Mouse (Mus musculus) liver, adult 2 months (tissue): Measurements from ENCODE around the gene Arid3b. TPM values are rescaled to one million over a fixed set of nuclear protein-coding genes. Genes with fewer than 3 reads are reported as not detected.

Source experiments
- DNase-seq: peaks from one replicate; pipeline ENCODE4 v3.0.0-alpha.2; 2011; ENCODE audit warnings: low read depth, low spot score; ENCODE audit errors: extremely low read depth
- H3K27ac ChIP-seq: fragments of 200-500 bp; replicated peaks from 2 replicates; pipeline ENCODE4 v1.5.1; 2012; ENCODE audit warnings: low read depth, mild to moderate bottlenecking, control low read depth, inconsistent platforms, low read length; ENCODE audit not compliant: insufficient read depth
- H3K27me3 ChIP-seq: fragments of 200-500 bp; 2 replicates; pipeline ENCODE4 v1.6.1; 2012; ENCODE audit warnings: mild to moderate bottlenecking, moderate library complexity, low read length, inconsistent platforms; ENCODE audit not compliant: control insufficient read depth, insufficient read depth
- H3K36me3 ChIP-seq: fragments of 200-500 bp; 2 replicates; pipeline ENCODE4 v1.6.1; 2012; ENCODE audit warnings: low read length, inconsistent platforms; ENCODE audit not compliant: control insufficient read depth, insufficient read depth
- H3K4me1 ChIP-seq: fragments of 200-500 bp; 2 replicates; pipeline ENCODE4 v1.6.1; 2011; ENCODE audit warnings: low read length; ENCODE audit not compliant: control insufficient read depth, insufficient read depth
- H3K4me3 ChIP-seq: fragments of 200-500 bp; 2 replicates; pipeline ENCODE4 v1.5.1; 2011; ENCODE audit warnings: low read depth, mild to moderate bottlenecking, control low read depth, low read length, moderate library complexity; ENCODE audit not compliant: insufficient read depth
- H3K79me2 ChIP-seq: fragments of 200-500 bp; 2 replicates; pipeline ENCODE4 v1.6.1; 2012; ENCODE audit warnings: inconsistent platforms, mild to moderate bottlenecking, low read length, moderate library complexity; ENCODE audit not compliant: control insufficient read depth, insufficient read depth
- H3K9ac ChIP-seq: fragments of 200-500 bp; 2 replicates; pipeline ENCODE4 v1.6.1; 2012; ENCODE audit warnings: low read depth, mild to moderate bottlenecking, control low read depth, inconsistent platforms, low read length
- CTCF ChIP-seq: fragments of 200-500 bp; IDR thresholded peaks from 2 replicates; pipeline ENCODE4 v1.5.1; 2011; ENCODE audit warnings: low read depth, low read length, control low read depth
- POLR2A ChIP-seq: fragments of 200-500 bp; IDR thresholded peaks from 2 replicates; pipeline ENCODE4 v1.6.1; 2011; ENCODE audit warnings: low read length, control low read depth; ENCODE audit not compliant: insufficient read depth; ENCODE audit errors: extremely low read depth
- WGBS: fragments of 180-500 bp; shearing (Covaris S2); methylation state at CpG from one replicate; pipeline ENCODE4 v1.1.7; 2018; 5-methylcytosine and 5-hydroxymethylcytosine counted together
- polyA plus RNA-seq: library from polyadenylated mRNA; depleted of rRNA; stranded (reverse); fragments of >200 nt; gene quantifications from 2 replicates; pipeline ENCODE4 v1.2.3, GENCODE M21; 2012
- total RNA-seq: library from RNA; depleted of rRNA; stranded (reverse); fragments of >200 nt; gene quantifications from 2 replicates; pipeline ENCODE4 v1.2.3, GENCODE M21; 2014

Gene Arid3b
- total and polyA plus RNA-seq, 2 experiments = 0.83 to 2.8 TPM

GRCm38 (mm10) chr9:57811793-57812733 lies 24.5 kb downstream of the Arid3b start:
- 81% methylated on average over 8 of the region's 8 CpGs for WGBS
- no peak overlapping the region for H3K4me3 ChIP-seq
- TF ChIP-seq CTCF (no peak), POLR2A (no peak)
- H3K79me2 ChIP-seq = no peaks in the 10 kb centered on the region
- no peaks in the 10 kb centered on the region for H3K27me3 ChIP-seq
- no peak overlapping the region for H3K9ac ChIP-seq
- H3K36me3 ChIP-seq = 0 out of 2 replicates have a peak, but pooled peaks cover 2% of the 10 kb centered on the region
- no peak overlapping the region for H3K27ac ChIP-seq
- DNase-seq = no peak
- H3K4me1 ChIP-seq = no peaks in the 10 kb centered on the region

- Histone ChIP-seq H3K4me1 (no peaks in the 10 kb centered on the region), H3K79me2 (no peaks in the 10 kb centered on the region), H3K36me3 (0 out of 2 replicates have a peak, but pooled peaks cover 2% of the 10 kb centered on the region), H3K27ac (no peak overlapping the region), H3K9ac (no peak overlapping the region), H3K4me3 (no peak overlapping the region), H3K27me3 (no peaks in the 10 kb centered on the region)
- no peak for TF ChIP-seq POLR2A
- no peak for TF ChIP-seq CTCF
- WGBS = 69% methylated on average over 3 of the region's 3 CpGs
- no peak for DNase-seq
Measured at GRCm38 (mm10) chr9:57810691-57811090, 25.9 kb downstream of the Arid3b start.

GRCm38 (mm10) chr9:57808771-57809310 lies 27.8 kb downstream of the Arid3b start:
- no peak overlapping the region for H3K4me3 ChIP-seq
- WGBS = 90% methylated on average over 5 of the region's 5 CpGs
- DNase-seq = no peak
- TF ChIP-seq POLR2A = no peak
- no peak for TF ChIP-seq CTCF
- no peaks in the 10 kb centered on the region for H3K4me1 ChIP-seq
- H3K9ac ChIP-seq = no peak overlapping the region
- no peaks in the 10 kb centered on the region for H3K27me3 ChIP-seq
- H3K79me2 ChIP-seq = no peaks in the 10 kb centered on the region
- no peak overlapping the region for H3K27ac ChIP-seq
- H3K36me3 ChIP-seq = 0 out of 2 replicates have a peak, but pooled peaks cover 2% of the 10 kb centered on the region

- Histone ChIP-seq H3K27ac (no peak overlapping the region), H3K27me3 (no peaks in the 10 kb centered on the region), H3K4me3 (no peak overlapping the region), H3K79me2 (no peaks in the 10 kb centered on the region), H3K9ac (no peak overlapping the region), H3K4me1 (no peaks in the 10 kb centered on the region), H3K36me3 (0 out of 2 replicates have a peak, but pooled peaks cover 3% of the 10 kb centered on the region)
- TF ChIP-seq POLR2A (no peak), CTCF (no peak)
- DNase-seq = no peak
- WGBS = 89% methylated on average over 4 of the region's 4 CpGs
Measured at GRCm38 (mm10) chr9:57807174-57807651, 29.4 kb downstream of the Arid3b start.

- 50% methylated on average over 1 of the region's 1 CpGs for WGBS
- Histone ChIP-seq H3K36me3 (peaks cover 3% of the 10 kb centered on the region; the same call in 1 of the 2 replicates), H3K4me1 (no peaks in the 10 kb centered on the region), H3K79me2 (no peaks in the 10 kb centered on the region), H3K9ac (no peak overlapping the region), H3K27ac (no peak overlapping the region), H3K27me3 (no peaks in the 10 kb centered on the region), H3K4me3 (no peak overlapping the region)
- DNase-seq = no peak
- TF ChIP-seq CTCF (no peak), POLR2A (no peak)
Measured at GRCm38 (mm10) chr9:57806066-57806481, 30.5 kb downstream of the Arid3b start.
